Mouse (Mus musculus) olfactory bulb, adult 2 months (tissue): ENCODE results near the gene Ankzf1.

Experiments used
- CTCF ChIP-seq: fragments of 200-500 bp; IDR thresholded peaks from 2 replicates; pipeline ENCODE4 v1.5.1; 2012; ENCODE audit warnings: low read depth, mild to moderate bottlenecking, low read length, moderate library complexity; ENCODE audit not compliant: insufficient read depth
- POLR2A ChIP-seq: fragments of 200-500 bp; IDR thresholded peaks from 2 replicates; pipeline ENCODE4 v1.6.1; 2012; ENCODE audit warnings: mild to moderate bottlenecking, low read depth, low read length, moderate library complexity; ENCODE audit not compliant: insufficient read depth

DNA sequence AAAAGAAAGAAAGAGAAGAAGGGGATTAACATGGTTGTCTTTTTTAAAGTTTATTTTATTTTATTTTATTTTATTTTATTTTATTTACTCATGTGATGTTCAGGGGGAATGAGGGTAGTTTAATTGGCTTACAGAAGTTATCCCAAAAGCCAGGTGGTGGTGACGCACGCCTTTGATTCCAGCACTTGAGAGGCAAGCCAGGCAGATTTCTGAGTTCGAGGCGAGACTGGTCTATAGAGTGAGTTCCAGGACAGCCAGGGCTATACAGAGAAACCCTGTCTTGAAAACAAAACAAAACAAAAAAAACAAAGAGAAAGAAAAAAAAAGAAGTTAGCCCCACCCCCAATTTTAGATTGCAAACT lies 31.7 kb upstream of the Ankzf1 start:
- no peak for TF ChIP-seq CTCF
- no peak for TF ChIP-seq POLR2A
